Mouse (Mus musculus) limb, embryonic 11.5 days (tissue): ENCODE data around the gene Rplp0. TPM values are rescaled to one million over a fixed set of nuclear protein-coding genes. Genes with fewer than 3 reads are reported as not detected.
"Not testable (repeated sequence)": the region's sequence is repeated elsewhere in the genome, so short reads cannot be mapped to it uniquely, and the experiment has no call there.

Source experiments
- ATAC-seq: fragments of 200-750 bp; cut with Nextera tagmentation; 2 replicates; pipeline ENCODE4 v1.8.0; 2017; ENCODE audit warnings: low read depth; ENCODE audit not compliant: insufficient number of reproducible peaks, low FRiP score, low TSS enrichment
- DNase-seq: peaks from one replicate; pipeline ENCODE4 v3.0.0-alpha.2; 2015; ENCODE audit warnings: low spot score
- H3K27ac ChIP-seq: fragments of 300-500 bp; sonication (generic); replicated peaks from 2 replicates; pipeline ENCODE4 v1.5.1; 2014; ENCODE audit warnings: low read depth, mild to moderate bottlenecking, low read length
- H3K27me3 ChIP-seq: fragments of 300-500 bp; sonication (generic); 2 replicates; pipeline ENCODE4 v1.6.1; 2014; ENCODE audit warnings: mild to moderate bottlenecking, low read length, mixed read lengths; ENCODE audit not compliant: control insufficient read depth, insufficient read depth
- H3K36me3 ChIP-seq: fragments of 300-500 bp; sonication (generic); 2 replicates; pipeline ENCODE4 v1.6.1; 2014; ENCODE audit warnings: mild to moderate bottlenecking, low read length, moderate library complexity, mixed read lengths; ENCODE audit not compliant: control insufficient read depth, insufficient read depth
- H3K4me1 ChIP-seq: fragments of 300-500 bp; sonication (generic); 2 replicates; pipeline ENCODE4 v1.6.1; 2014; ENCODE audit warnings: low read length, mixed read lengths; ENCODE audit not compliant: control insufficient read depth, insufficient read depth
- H3K4me2 ChIP-seq: fragments of 300-500 bp; sonication (generic); 2 replicates; pipeline ENCODE4 v1.6.1; 2014; ENCODE audit warnings: low read depth, mild to moderate bottlenecking, moderate library complexity; ENCODE audit not compliant: severe bottlenecking
- H3K4me3 ChIP-seq: fragments of 300-500 bp; sonication (generic); 2 replicates; pipeline ENCODE4 v1.5.1; 2014; ENCODE audit warnings: low read depth, low read length
- H3K9ac ChIP-seq: fragments of 300-500 bp; sonication (generic); 2 replicates; pipeline ENCODE4 v1.6.1; 2014; ENCODE audit warnings: mild to moderate bottlenecking, low read length
- H3K9me3 ChIP-seq: fragments of 300-500 bp; sonication (generic); 2 replicates; pipeline ENCODE4 v1.6.1; 2016; ENCODE audit warnings: low read length; ENCODE audit not compliant: control insufficient read depth
- WGBS: fragments of 180-500 bp; shearing (Covaris S2); extraction: QIAGEN DNeasy Blood & Tissue Kit; methylation state at CpG from one replicate; pipeline ENCODE4 v1.1.7; 2014; 5-methylcytosine and 5-hydroxymethylcytosine counted together
- polyA plus RNA-seq: library from polyadenylated mRNA; unstranded; fragments of >200 nt; fragmentation: Nextera tagmentation; extraction: Ambion mirVana; gene quantifications from 2 replicates; pipeline ENCODE4 v1.2.1, GENCODE M21; 2014

The Rplp0 gene
- polyA plus RNA-seq, 1 experiment from 2014 or later, result 1,526 TPM

DNA sequence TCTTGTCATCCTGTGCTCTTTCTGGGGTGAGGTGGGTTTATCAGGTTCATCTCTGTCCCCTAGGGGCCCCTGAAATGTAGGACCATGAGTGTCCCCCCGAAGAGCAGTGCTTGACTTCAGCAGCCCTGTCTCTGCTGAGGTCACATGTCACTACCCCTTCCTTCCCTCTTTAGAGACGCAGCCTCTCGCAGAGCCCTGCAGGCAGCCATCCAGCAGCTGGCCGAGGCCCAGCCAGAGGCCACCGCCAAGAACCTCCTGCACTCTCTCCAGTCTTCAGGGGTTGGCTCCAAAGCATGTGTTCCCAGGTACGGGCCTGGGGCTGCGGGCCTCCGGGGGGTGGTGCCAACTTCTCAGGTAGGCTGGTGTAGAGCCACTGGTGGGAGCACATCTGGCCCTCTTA is 15.7 kb downstream of the Rplp0 start:
- DNase-seq (no peak), ATAC-seq (no peak)
- H3K27me3 ChIP-seq, result no peaks in the 10 kb centered on the region
- no peaks in the 10 kb centered on the region for H3K4me1 ChIP-seq
- no peak overlapping the region for H3K4me2 ChIP-seq
- no peak overlapping the region for H3K27ac ChIP-seq
- no peaks in the 10 kb centered on the region for H3K9me3 ChIP-seq
- H3K9ac ChIP-seq, result no peak overlapping the region
- H3K4me3 ChIP-seq, result no peak overlapping the region
- H3K36me3 ChIP-seq, result peaks cover 49% of the 10 kb centered on the region
- WGBS, result 89% methylated on average over 8 of the region's 8 CpGs

DNA sequence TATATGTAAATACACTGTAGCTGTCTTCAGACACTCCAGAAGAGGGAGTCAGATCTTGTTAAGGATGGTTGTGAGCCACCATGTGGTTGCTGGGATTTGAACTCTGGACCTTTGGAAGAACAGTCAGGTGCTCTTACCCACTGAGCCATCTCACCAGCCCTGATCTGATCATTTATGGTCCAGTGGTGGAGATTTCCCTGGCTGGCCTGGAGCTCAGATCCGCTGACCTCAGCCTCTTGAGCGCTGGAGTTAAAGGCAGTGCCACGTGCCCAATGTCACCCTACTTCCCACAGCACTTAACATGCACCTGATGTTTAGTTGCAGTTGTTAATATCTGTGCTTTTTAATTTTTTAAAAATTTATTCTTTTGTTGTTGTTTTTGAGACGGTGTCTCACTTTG is 18.4 kb downstream of the Rplp0 start:
- H3K4me1 ChIP-seq, H3K9me3 ChIP-seq, H3K27ac ChIP-seq, H3K9ac ChIP-seq, H3K4me3 ChIP-seq, ATAC-seq, H3K27me3 ChIP-seq, H3K4me2 ChIP-seq, DNase-seq: not testable (repeated sequence)
- 95% methylated on average over 4 of the region's 4 CpGs for WGBS
- peaks cover 70% of the 10 kb centered on the region for H3K36me3 ChIP-seq

DNA sequence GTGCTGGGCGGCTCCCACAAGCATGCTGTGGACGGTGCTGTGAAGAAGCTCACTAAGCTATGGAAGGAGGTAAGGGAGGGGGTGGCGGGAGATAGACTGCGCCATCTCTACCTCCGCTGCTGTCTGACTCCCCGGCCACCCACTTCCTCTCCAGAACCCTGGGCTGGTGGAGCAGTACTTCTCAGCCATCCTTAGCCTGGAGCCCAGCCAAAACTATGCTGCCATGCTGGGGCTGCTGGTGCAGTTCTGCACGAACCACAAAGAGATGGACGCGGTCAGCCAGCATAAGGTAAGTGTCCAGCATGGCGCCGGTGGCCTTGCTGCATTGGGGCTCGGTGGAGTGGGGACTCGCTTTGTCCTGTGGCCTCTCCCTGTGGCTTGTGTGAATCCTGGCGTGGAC is 19.7 kb downstream of the Rplp0 start:
- ATAC-seq (no peak), DNase-seq (no peak)
- WGBS, result 95% methylated on average over 14 of the region's 14 CpGs
- Histone ChIP-seq H3K4me2 (no peak overlapping the region), H3K4me1 (no peaks in the 10 kb centered on the region), H3K36me3 (peaks cover 77% of the 10 kb centered on the region), H3K9ac (no peak overlapping the region), H3K4me3 (no peak overlapping the region), H3K9me3 (peaks cover 5% of the 10 kb centered on the region; the same call in 1 of the 2 replicates), H3K27ac (no peak overlapping the region), H3K27me3 (no peaks in the 10 kb centered on the region)

DNA sequence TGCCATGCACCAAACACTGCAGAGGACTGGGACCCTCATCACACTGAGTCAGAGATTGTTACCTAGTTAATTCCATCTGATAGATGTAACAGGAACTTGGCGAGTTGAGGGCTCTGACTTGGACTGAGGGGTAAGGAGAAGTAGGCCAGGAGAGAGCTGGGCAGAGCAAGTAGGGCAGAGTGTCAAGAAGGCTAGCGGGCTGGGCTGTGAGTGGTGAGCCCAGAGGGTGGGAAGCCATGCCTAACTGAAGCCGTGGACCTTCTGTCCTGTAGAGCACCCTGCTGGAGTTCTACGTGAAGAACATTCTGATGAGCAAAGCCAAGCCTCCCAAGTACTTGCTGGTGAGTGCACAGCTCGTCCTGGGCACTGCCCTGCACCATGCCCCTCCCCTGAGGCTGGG is 20.1 kb downstream of the Rplp0 start:
- 88% methylated on average over 5 of the region's 5 CpGs for WGBS
- no peak for ATAC-seq
- no peak for DNase-seq
- no peak overlapping the region for H3K4me2 ChIP-seq
- no peaks in the 10 kb centered on the region for H3K4me1 ChIP-seq
- peaks cover 5% of the 10 kb centered on the region; the same call in 1 of the 2 replicates for H3K9me3 ChIP-seq
- H3K36me3 ChIP-seq, result peaks cover 75% of the 10 kb centered on the region
- H3K4me3 ChIP-seq, result no peak overlapping the region
- H3K9ac ChIP-seq, result no peak overlapping the region
- no peaks in the 10 kb centered on the region for H3K27me3 ChIP-seq
- H3K27ac ChIP-seq, result no peak overlapping the region

DNA sequence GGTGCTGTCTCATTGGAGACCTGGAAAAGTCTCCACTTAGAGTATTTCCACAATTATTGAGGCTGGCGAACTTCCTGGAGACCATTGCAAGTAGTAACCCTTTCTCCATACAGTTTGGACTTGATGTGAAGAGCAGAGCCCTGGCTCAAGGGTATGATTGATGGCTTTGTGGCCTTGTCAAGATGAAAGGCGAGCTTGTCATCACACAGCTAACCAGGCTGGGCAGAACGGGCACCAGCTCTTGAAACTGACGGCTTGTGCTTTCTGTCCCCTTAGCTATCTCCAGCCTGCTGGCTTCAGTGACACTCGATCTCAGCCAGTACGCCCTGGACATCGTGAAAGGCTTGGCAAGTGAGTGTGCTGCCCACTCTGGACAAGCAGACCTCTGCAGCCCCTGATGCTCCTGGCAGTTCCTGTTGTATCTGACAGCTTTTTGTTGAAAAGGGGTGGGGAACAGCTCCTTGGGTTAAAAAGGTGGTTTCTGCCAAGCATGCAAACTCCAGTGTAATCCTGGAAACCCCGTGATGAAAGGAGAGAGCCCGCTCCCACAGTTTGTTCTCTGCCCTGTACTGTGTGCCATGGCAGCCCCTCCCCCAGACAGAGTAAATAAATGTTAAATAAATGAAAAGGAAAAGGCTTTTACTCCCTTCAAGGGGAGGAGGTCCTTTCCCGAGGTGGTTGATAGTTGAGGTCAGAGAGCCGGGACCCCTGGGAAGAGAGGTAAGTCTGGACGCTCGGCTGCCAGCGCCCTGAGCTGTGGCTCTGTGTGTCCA is 21.1 kb downstream of the Rplp0 start:
- DNase-seq, result no peak
- Histone ChIP-seq H3K4me2 (no peak overlapping the region), H3K4me1 (no peaks in the 10 kb centered on the region), H3K9me3 (peaks cover 5% of the 10 kb centered on the region; the same call in 1 of the 2 replicates), H3K27me3 (no peaks in the 10 kb centered on the region), H3K27ac (no peak overlapping the region), H3K9ac (no peak overlapping the region), H3K4me3 (no peak overlapping the region), H3K36me3 (peaks cover 74% of the 10 kb centered on the region)
- WGBS, result 90% methylated on average over 14 of the region's 14 CpGs
- ATAC-seq, result no peak

DNA sequence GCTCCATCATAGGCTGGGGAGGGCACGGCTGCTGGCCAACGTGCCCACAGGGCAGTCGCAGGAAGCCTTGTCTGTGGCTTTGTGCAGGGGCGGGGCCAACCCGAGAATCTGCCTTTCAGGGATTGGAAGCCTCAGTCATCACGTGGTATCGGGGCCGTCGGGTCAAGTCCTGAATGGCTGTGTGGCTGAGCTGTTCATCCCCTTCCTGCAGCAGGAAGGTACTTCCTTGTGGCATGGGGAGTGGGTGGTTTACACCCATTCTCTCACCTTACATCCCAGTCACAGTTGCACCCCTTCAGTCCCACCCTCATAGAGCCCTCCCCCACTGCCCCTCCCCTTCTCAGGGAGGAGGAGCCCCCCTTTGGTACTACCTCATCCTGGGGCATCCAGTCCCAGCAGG is 22.4 kb downstream of the Rplp0 start:
- no peaks in the 10 kb centered on the region for H3K27me3 ChIP-seq
- no peak overlapping the region for H3K9ac ChIP-seq
- H3K27ac ChIP-seq, result no peak overlapping the region
- peaks cover 5% of the 10 kb centered on the region; the same call in 1 of the 2 replicates for H3K9me3 ChIP-seq
- no peaks in the 10 kb centered on the region for H3K4me1 ChIP-seq
- no peak for DNase-seq
- 92% methylated on average over 9 of the region's 9 CpGs for WGBS
- no peak overlapping the region for H3K4me2 ChIP-seq
- H3K4me3 ChIP-seq, result no peak overlapping the region
- no peak for ATAC-seq
- peaks cover 74% of the 10 kb centered on the region for H3K36me3 ChIP-seq

DNA sequence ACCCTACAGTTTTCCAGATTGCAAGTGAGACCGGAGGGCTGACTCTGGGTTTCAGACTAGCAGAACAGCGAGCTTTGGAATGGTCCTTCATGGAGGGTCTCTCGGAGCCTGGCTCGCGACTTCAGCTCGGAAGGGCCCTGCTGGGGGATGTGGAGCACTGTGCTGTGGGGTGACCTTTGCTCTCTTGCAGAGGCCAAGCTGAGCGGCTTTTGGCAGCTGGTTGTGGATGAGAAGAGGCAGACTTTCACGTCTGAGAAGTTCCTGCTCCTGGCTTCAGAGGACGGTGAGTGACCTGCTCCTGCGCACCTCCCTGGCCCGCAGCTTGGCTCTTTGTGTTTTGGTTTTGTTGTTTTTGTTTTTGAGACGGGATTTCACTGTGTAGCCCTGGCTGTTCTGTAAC is 26.3 kb downstream of the Rplp0 start:
- H3K27me3 ChIP-seq, result no peaks in the 10 kb centered on the region
- H3K4me2 ChIP-seq, result no peak overlapping the region
- DNase-seq, result no peak
- peaks cover 78% of the 10 kb centered on the region for H3K36me3 ChIP-seq
- H3K27ac ChIP-seq, result no peak overlapping the region
- WGBS, result 88% methylated on average over 12 of the region's 12 CpGs
- H3K4me1 ChIP-seq, result no peaks in the 10 kb centered on the region
- H3K9ac ChIP-seq, result no peak overlapping the region
- H3K9me3 ChIP-seq, result peaks cover 5% of the 10 kb centered on the region; the same call in 1 of the 2 replicates
- H3K4me3 ChIP-seq, result no peak overlapping the region
- no peak for ATAC-seq

DNA sequence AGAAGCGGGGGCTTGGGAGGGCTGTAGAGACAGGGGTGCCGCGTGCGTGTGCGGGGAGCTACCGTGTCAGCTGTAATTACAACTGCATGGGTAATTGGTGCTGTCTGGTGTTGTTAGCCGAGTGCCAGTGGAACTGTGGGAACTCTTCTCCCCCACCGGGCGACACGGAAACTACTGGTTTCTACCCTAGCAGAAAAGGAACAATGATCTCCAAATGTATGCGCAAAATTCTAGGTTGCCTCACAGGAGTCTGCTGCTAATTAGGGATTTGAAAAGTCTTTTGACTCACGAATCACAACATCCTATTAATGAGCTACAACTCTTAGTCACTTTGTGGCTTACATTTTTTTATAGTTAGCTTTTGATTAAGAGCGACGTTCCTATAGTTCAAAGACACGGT is 26.9 kb downstream of the Rplp0 start:
- no peak overlapping the region for H3K27ac ChIP-seq
- H3K9me3 ChIP-seq, result peaks cover 5% of the 10 kb centered on the region; the same call in 1 of the 2 replicates
- H3K4me1 ChIP-seq, result no peaks in the 10 kb centered on the region
- no peaks in the 10 kb centered on the region for H3K27me3 ChIP-seq
- no peak overlapping the region for H3K9ac ChIP-seq
- H3K36me3 ChIP-seq, result peaks cover 73% of the 10 kb centered on the region
- no peak for ATAC-seq
- no peak overlapping the region for H3K4me3 ChIP-seq
- 88% methylated on average over 15 of the region's 15 CpGs for WGBS
- no peak overlapping the region for H3K4me2 ChIP-seq
- DNase-seq, result no peak

DNA sequence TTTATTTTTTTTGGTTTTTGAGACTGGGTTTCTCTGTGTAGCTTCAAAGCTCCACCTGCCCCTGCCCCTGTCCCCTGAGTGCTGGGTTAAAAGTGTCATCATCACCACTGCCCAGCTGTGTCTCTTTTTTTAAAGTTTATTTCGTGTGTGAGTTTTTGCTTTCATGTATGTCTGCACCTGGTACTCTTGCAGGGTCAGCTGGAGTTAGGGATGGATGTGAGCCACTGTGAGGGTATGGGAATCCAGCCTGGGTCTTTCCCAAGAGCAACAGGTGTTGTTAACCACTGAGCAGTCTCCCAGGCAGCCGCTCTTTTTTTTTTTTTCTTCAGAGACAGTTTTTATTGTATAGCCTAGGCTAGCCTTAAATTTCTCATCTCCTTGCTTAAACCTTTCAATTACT is 27.5 kb downstream of the Rplp0 start:
- H3K27me3 ChIP-seq, result no peaks in the 10 kb centered on the region
- H3K9ac ChIP-seq, result no peak overlapping the region
- 92% methylated on average over 2 of the region's 2 CpGs for WGBS
- H3K4me2 ChIP-seq, result no peak overlapping the region
- H3K36me3 ChIP-seq, result peaks cover 69% of the 10 kb centered on the region
- DNase-seq, result no peak
- no peak overlapping the region for H3K4me3 ChIP-seq
- ATAC-seq, result no peak
- H3K27ac ChIP-seq, result no peak overlapping the region
- H3K9me3 ChIP-seq, result peaks cover 5% of the 10 kb centered on the region; the same call in 1 of the 2 replicates
- no peaks in the 10 kb centered on the region for H3K4me1 ChIP-seq
